Mouse (Mus musculus) neural tube, embryonic 15.5 days (tissue): Measurements from ENCODE around the gene Fgf14. TPM values are rescaled to one million over a fixed set of nuclear protein-coding genes. Genes with fewer than 3 reads are reported as not detected.
"Not testable (repeated sequence)": the region's sequence is repeated elsewhere in the genome, so short reads cannot be mapped to it uniquely, and the experiment has no call there.

Experiments
- ATAC-seq: fragments of 200-750 bp; cut with Nextera tagmentation; 2 replicates; pipeline ENCODE4 v1.8.0; 2017; ENCODE audit warnings: mild to moderate bottlenecking, moderate TSS enrichment, moderate library complexity; ENCODE audit not compliant: low FRiP score
- H3K27ac ChIP-seq: fragments of 300-500 bp; sonication (generic); replicated peaks from 2 replicates; pipeline ENCODE4 v1.5.1; 2015; ENCODE audit warnings: mild to moderate bottlenecking, inconsistent platforms
- H3K27me3 ChIP-seq: fragments of 300-500 bp; sonication (generic); replicated peaks from 2 replicates; pipeline ENCODE4 v1.6.1; 2015; ENCODE audit warnings: inconsistent platforms
- H3K36me3 ChIP-seq: fragments of 300-500 bp; sonication (generic); 2 replicates; pipeline ENCODE4 v1.6.1; 2015; ENCODE audit warnings: inconsistent platforms
- H3K4me1 ChIP-seq: fragments of 300-500 bp; sonication (generic); 2 replicates; pipeline ENCODE4 v1.6.1; 2015; ENCODE audit warnings: inconsistent platforms
- H3K4me2 ChIP-seq: fragments of 300-500 bp; sonication (generic); 2 replicates; pipeline ENCODE4 v1.6.1; 2015; ENCODE audit warnings: inconsistent platforms, mild to moderate bottlenecking, moderate library complexity
- H3K4me3 ChIP-seq: fragments of 300-500 bp; sonication (generic); replicated peaks from 2 replicates; pipeline ENCODE4 v1.5.1; 2015; ENCODE audit warnings: mild to moderate bottlenecking, inconsistent platforms
- H3K9ac ChIP-seq: fragments of 300-500 bp; sonication (generic); replicated peaks from 2 replicates; pipeline ENCODE4 v1.6.1; 2015; ENCODE audit warnings: mild to moderate bottlenecking, inconsistent platforms
- H3K9me3 ChIP-seq: fragments of 300-500 bp; sonication (generic); replicated peaks from 2 replicates; pipeline ENCODE4 v1.6.1; 2016; ENCODE audit warnings: inconsistent platforms
- WGBS: fragments of 180-500 bp; shearing (Covaris S2); methylation state at CpG from one replicate; pipeline ENCODE4 v1.1.7; 2015; ENCODE audit warnings: mixed read lengths; 5-methylcytosine and 5-hydroxymethylcytosine counted together
- polyA plus RNA-seq: library from polyadenylated mRNA; unstranded; fragments of >200 nt; fragmentation: Nextera tagmentation; extraction: Ambion mirVana; gene quantifications from 2 replicates; pipeline ENCODE4 v1.2.1, GENCODE M21; 2015

Gene Fgf14
- polyA plus RNA-seq, 1 experiment from 2014 or later = 33.4 TPM

- Histone ChIP-seq H3K4me2 (no peak overlapping the region), H3K9ac (no peak overlapping the region), H3K4me1 (no peaks in the 10 kb centered on the region), H3K27ac (no peak overlapping the region), H3K9me3 (no peaks in the 10 kb centered on the region), H3K4me3 (no peak overlapping the region), H3K36me3 (no peaks in the 10 kb centered on the region), H3K27me3 (no peaks in the 10 kb centered on the region)
- WGBS = 92% methylated on average over 1 of the region's 1 CpGs
- ATAC-seq = no peak
Measured at GRCm38 (mm10) chr14:124174111-124174510, 502.8 kb downstream of the Fgf14 start.

- Histone ChIP-seq H3K27ac (no peak overlapping the region), H3K4me2 (no peak overlapping the region), H3K9ac (no peak overlapping the region), H3K9me3 (no peaks in the 10 kb centered on the region), H3K27me3 (no peaks in the 10 kb centered on the region), H3K4me3 (no peak overlapping the region), H3K36me3 (no peaks in the 10 kb centered on the region), H3K4me1 (no peaks in the 10 kb centered on the region)
- WGBS = 58% methylated on average over 1 of the region's 1 CpGs
- ATAC-seq = no peak
Measured at GRCm38 (mm10) chr14:124163618-124164185, 513.2 kb downstream of the Fgf14 start.

- H3K9ac ChIP-seq = no peak overlapping the region
- H3K27me3 ChIP-seq = no peaks in the 10 kb centered on the region
- no peak overlapping the region for H3K4me3 ChIP-seq
- no peaks in the 10 kb centered on the region for H3K4me1 ChIP-seq
- no peaks in the 10 kb centered on the region for H3K36me3 ChIP-seq
- no peak overlapping the region for H3K27ac ChIP-seq
- no peak overlapping the region for H3K4me2 ChIP-seq
- no peak for ATAC-seq
- no peaks in the 10 kb centered on the region for H3K9me3 ChIP-seq
Measured at GRCm38 (mm10) chr14:124147378-124147777, 529.5 kb downstream of the Fgf14 start.

GRCm38 (mm10) chr14:124107205-124107873 lies 569.6 kb downstream of the Fgf14 start:
- no peaks in the 10 kb centered on the region for H3K27me3 ChIP-seq
- no peaks in the 10 kb centered on the region for H3K36me3 ChIP-seq
- no peaks in the 10 kb centered on the region for H3K9me3 ChIP-seq
- no peaks in the 10 kb centered on the region for H3K4me1 ChIP-seq
- WGBS = 90% methylated on average over 1 of the region's 1 CpGs
- H3K4me3 ChIP-seq = no peak overlapping the region
- H3K9ac ChIP-seq = no peak overlapping the region
- no peak overlapping the region for H3K27ac ChIP-seq
- H3K4me2 ChIP-seq = no peak overlapping the region
- ATAC-seq = no peak

- H3K36me3 ChIP-seq = no peaks in the 10 kb centered on the region
- H3K27ac ChIP-seq = no peak overlapping the region
- no peaks in the 10 kb centered on the region for H3K9me3 ChIP-seq
- H3K4me2 ChIP-seq = no peak overlapping the region
- H3K9ac ChIP-seq = no peak overlapping the region
- ATAC-seq = no peak
- H3K27me3 ChIP-seq = no peaks in the 10 kb centered on the region
- no peaks in the 10 kb centered on the region for H3K4me1 ChIP-seq
- H3K4me3 ChIP-seq = no peak overlapping the region
Measured at GRCm38 (mm10) chr14:124083126-124083525, 593.8 kb downstream of the Fgf14 start.

GRCm38 (mm10) chr14:124044016-124044415 lies 632.9 kb downstream of the Fgf14 start:
- no peak overlapping the region for H3K4me3 ChIP-seq
- no peaks in the 10 kb centered on the region for H3K4me1 ChIP-seq
- no peak overlapping the region for H3K9ac ChIP-seq
- H3K4me2 ChIP-seq = no peak overlapping the region
- H3K27ac ChIP-seq = no peak overlapping the region
- H3K9me3 ChIP-seq = no peaks in the 10 kb centered on the region
- 84% methylated on average over 1 of the region's 1 CpGs for WGBS
- ATAC-seq = no peak
- H3K36me3 ChIP-seq = no peaks in the 10 kb centered on the region
- no peaks in the 10 kb centered on the region for H3K27me3 ChIP-seq

GRCm38 (mm10) chr14:124040651-124041050 lies 636.3 kb downstream of the Fgf14 start:
- Histone ChIP-seq H3K9ac (no peak overlapping the region), H3K27ac (no peak overlapping the region), H3K36me3 (no peaks in the 10 kb centered on the region), H3K4me3 (no peak overlapping the region), H3K9me3 (no peaks in the 10 kb centered on the region), H3K4me2 (no peak overlapping the region), H3K4me1 (0 out of 2 replicates have a peak, but pooled peaks cover 2% of the 10 kb centered on the region), H3K27me3 (no peaks in the 10 kb centered on the region)
- ATAC-seq = no peak
- WGBS = 74% methylated on average over 1 of the region's 1 CpGs

- Histone ChIP-seq H3K9ac (no peak overlapping the region), H3K27me3 (no peaks in the 10 kb centered on the region), H3K4me2 (no peak overlapping the region), H3K4me1 (0 out of 2 replicates have a peak, but pooled peaks cover 2% of the 10 kb centered on the region), H3K4me3 (no peak overlapping the region), H3K27ac (no peak overlapping the region), H3K36me3 (no peaks in the 10 kb centered on the region), H3K9me3 (no peaks in the 10 kb centered on the region)
- no peak for ATAC-seq
- WGBS = 60% methylated on average over 4 of the region's 4 CpGs
Measured at GRCm38 (mm10) chr14:124037434-124037833, 639.5 kb downstream of the Fgf14 start.

GRCm38 (mm10) chr14:124036575-124037205 lies 640.2 kb downstream of the Fgf14 start:
- H3K4me2 ChIP-seq = no peak overlapping the region
- peak; percentile 35; the same call in 1 of the 2 replicates for ATAC-seq
- H3K27me3 ChIP-seq = no peaks in the 10 kb centered on the region
- H3K9me3 ChIP-seq = no peaks in the 10 kb centered on the region
- H3K27ac ChIP-seq = no peak overlapping the region
- 0 out of 2 replicates have a peak, but pooled peaks cover 2% of the 10 kb centered on the region for H3K4me1 ChIP-seq
- 10% methylated on average over 1 of the region's 1 CpGs for WGBS
- H3K4me3 ChIP-seq = no peak overlapping the region
- no peak overlapping the region for H3K9ac ChIP-seq
- no peaks in the 10 kb centered on the region for H3K36me3 ChIP-seq

GRCm38 (mm10) chr14:124033302-124033701 lies 643.6 kb downstream of the Fgf14 start:
- H3K9ac ChIP-seq, ATAC-seq, H3K4me3 ChIP-seq, H3K4me1 ChIP-seq, H3K9me3 ChIP-seq, H3K27ac ChIP-seq, H3K27me3 ChIP-seq, H3K4me2 ChIP-seq, H3K36me3 ChIP-seq: not testable (repeated sequence)
- WGBS = 49% methylated on average over 3 of the region's 3 CpGs

- no peak for ATAC-seq
- Histone ChIP-seq H3K27ac (no peak overlapping the region), H3K4me1 (no peaks in the 10 kb centered on the region), H3K27me3 (no peaks in the 10 kb centered on the region), H3K9me3 (no peaks in the 10 kb centered on the region), H3K36me3 (no peaks in the 10 kb centered on the region), H3K4me3 (no peak overlapping the region), H3K4me2 (no peak overlapping the region), H3K9ac (no peak overlapping the region)
- WGBS = 94% methylated on average over 1 of the region's 1 CpGs
Measured at GRCm38 (mm10) chr14:124027886-124028670, 648.8 kb downstream of the Fgf14 start.
